Mouse (Mus musculus) A20 (cell line): ENCODE results near the gene Idi2.
"Not testable (repeated sequence)": the region's sequence is repeated elsewhere in the genome, so short reads cannot be mapped to it uniquely, and the experiment has no call there.

Source experiments
- DNase-seq: peaks from one replicate; pipeline ENCODE4 v3.0.0-alpha.2; 2011; ENCODE audit warnings: low read depth, low spot score

The Idi2 gene

GRCm38 (mm10) chr13:8995990-8996786 is 43.5 kb downstream of the Idi2 start, which contains the start of gene Gtpbp4:
TSS of gene Gtpbp4 (minus strand) at chr13:8996083.
- peak; percentile 98 for DNase-seq

GRCm38 (mm10) chr13:8997221-8997620 is 44.6 kb downstream of the Idi2 start:
- DNase-seq, result not testable (repeated sequence)

- no peak for DNase-seq
Measured at GRCm38 (mm10) chr13:8999464-8999863, 46.8 kb downstream of the Idi2 start.

GRCm38 (mm10) chr13:9003306-9003705 is 50.6 kb downstream of the Idi2 start:
- DNase-seq, result no peak
